ENCODE assay signal across 8 mouse cellular contexts in genomic region chr2:91963443-91963932, GRCm38 (mm10). TPM values are rescaled to one million over a fixed set of nuclear protein-coding genes. Genes with fewer than 3 reads are reported as not detected.
A peak's percentile ranks its signal among the peaks of the same experiment; 100 is the strongest.
DNase-seq lines count a peak whose midpoint lies in the region; ATAC-seq lines count a peak whose summit lies in the region.

No protein-coding gene starts in this region.

- peak; percentile 94 for ATAC-seq in hindbrain, embryonic 13.5 days (ENCODE audit: low FRiP score)

- peak overlapping the region; percentile 88 for H3K4me3 ChIP-seq in hindbrain, embryonic 13.5 days

- peaks cover 40% of the 10 kb centered on the region for H3K4me1 ChIP-seq in hindbrain, embryonic 13.5 days (replicated peaks)

- H3K9me3 ChIP-seq in hindbrain, embryonic 13.5 days: no peaks in the 10 kb centered on the region

- peak overlapping the region; percentile 84 for H3K27ac ChIP-seq in hindbrain, embryonic 13.5 days

- H3K27me3 ChIP-seq in hindbrain, embryonic 13.5 days: peaks cover 27% of the 10 kb centered on the region

- DNase-seq in R1 (ENCODE audit: low read depth, low spot score): peak; percentile 92
- peak; percentile 99 for DNase-seq in cerebellum, postnatal 14 days
- peak; percentile 87 to 89 for DNase-seq in frontal cortex, postnatal 14 days (ENCODE audit: low spot score in 2 of 2)
- DNase-seq in layer of hippocampus, postnatal 25 days (ENCODE audit: extremely low spot score in 1 of 2, low spot score in 1 of 2): peak; percentile 94 to 96
- peak; percentile 98 for DNase-seq in lung, postnatal 14 days
- DNase-seq in ovary, postnatal 36 days (ENCODE audit: low spot score): peak; percentile 98
- DNase-seq in thymus, postnatal 25 days: peak; percentile 98

- peak overlapping the region; percentile 92 for H3K9ac ChIP-seq in hindbrain, embryonic 13.5 days

- H3K4me2 ChIP-seq in hindbrain, embryonic 13.5 days: peak overlapping the region; percentile 91

- no peaks in the 10 kb centered on the region for H3K36me3 ChIP-seq in hindbrain, embryonic 13.5 days

- WGBS in hindbrain, embryonic 13.5 days: 1% methylated on average over 14 of the region's 57 CpGs

RNA-seq across cellular contexts. Expression of gene Dgkz, which starts 12.2 kb away (rescaled TPM):
- 25.0 and 26.0 TPM in 2 replicates for polyA plus RNA-seq in hindbrain, embryonic 13.5 days (2015; fragmentation: Nextera tagmentation; extraction: Ambion mirVana)
- 100 to 1,000 TPM; 479 to 537 TPM for total RNA-seq in layer of hippocampus, postnatal 25 days (2021)

RNA-seq across cellular contexts. Expression of gene Gm9821, which starts 18.0 kb away (rescaled TPM):
- polyA plus RNA-seq in hindbrain, embryonic 13.5 days (2015; fragmentation: Nextera tagmentation; extraction: Ambion mirVana): 0.13 and 0.25 TPM in 2 replicates
- total RNA-seq in layer of hippocampus, postnatal 25 days (2021): not detected

RNA-seq across cellular contexts. Expression of gene Mdk, which starts 31.4 kb away (rescaled TPM):
- 313 and 316 TPM in 2 replicates for polyA plus RNA-seq in hindbrain, embryonic 13.5 days (2015; fragmentation: Nextera tagmentation; extraction: Ambion mirVana)
- total RNA-seq in layer of hippocampus, postnatal 25 days (2021): 10 to 100 TPM; 25.5 to 33.2 TPM

RNA-seq across cellular contexts. Expression of gene Chrm4, which starts 36.4 kb away (rescaled TPM):
- 1.0 and 1.1 TPM in 2 replicates for polyA plus RNA-seq in hindbrain, embryonic 13.5 days (2015; fragmentation: Nextera tagmentation; extraction: Ambion mirVana)
- 10 to 100 TPM; 21.5 to 26.1 TPM for total RNA-seq in layer of hippocampus, postnatal 25 days (2021)

Comparison
In these comparisons a context has a peak if more than half of its experiments do, and no peak if none do; other contexts are left out.
1. Peak in every context shown above with its lines: DNase-seq, ATAC-seq, H3K4me3 ChIP-seq and H3K27ac ChIP-seq.